Mouse (Mus musculus) kidney, adult 8-10 months (tissue): ENCODE measurements at regions not wholly inside any gene's neighbourhood (a gene's known extent, or its start where the extent isn't known, plus 50 kb on each side); places are given as distances from the start of the nearest gene placed in this dataset.

Source experiments
- DNase-seq, 2 experiments: peaks; one replicate each; pipeline ENCODE4 v3.0.0; 2022

DNA sequence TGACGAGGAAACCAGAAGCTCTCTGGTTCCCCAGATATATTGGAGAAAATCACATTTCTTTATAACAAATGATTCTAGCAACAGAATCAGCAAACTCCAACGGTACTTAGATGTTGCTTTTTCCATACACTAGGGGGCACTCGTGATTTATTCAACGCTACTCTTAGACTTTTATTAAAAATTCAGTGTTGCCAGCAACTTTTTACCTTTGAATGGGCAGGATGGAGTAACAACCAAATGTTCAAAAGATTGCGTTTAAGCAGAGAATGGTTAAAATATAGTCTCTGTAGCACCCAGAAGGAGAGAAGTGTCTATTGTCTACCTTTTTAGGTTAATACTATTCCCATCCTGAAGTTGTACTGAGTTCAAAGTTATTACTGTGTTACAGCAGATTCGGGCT is 715.4 kb upstream of the Cblb start:
- DNase-seq, result peak in 1 of 2 experiments; percentile 19

DNA sequence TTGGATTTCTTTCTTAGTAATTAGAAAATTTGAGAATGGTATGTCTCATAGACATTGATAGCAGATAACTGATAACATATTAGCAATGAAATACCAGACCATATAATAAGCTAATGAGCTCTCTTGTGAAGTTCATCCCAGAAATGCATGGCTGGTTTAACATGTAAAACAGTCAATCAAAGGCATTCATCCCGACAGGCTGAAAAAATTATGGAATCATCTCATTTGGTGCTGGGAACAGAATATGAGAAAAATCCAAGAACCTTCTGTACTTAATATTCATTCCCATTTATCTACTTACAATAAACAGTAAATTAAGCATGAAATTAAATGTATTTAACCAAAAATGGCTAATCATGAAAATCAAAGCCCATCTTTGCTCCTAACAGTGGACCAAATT is 698.8 kb upstream of the Cblb start:
- no peak for DNase-seq

GRCm38 (mm10) chr16:51334972-51335371 is 696.1 kb upstream of the Cblb start:
- DNase-seq, result no peak

DNA sequence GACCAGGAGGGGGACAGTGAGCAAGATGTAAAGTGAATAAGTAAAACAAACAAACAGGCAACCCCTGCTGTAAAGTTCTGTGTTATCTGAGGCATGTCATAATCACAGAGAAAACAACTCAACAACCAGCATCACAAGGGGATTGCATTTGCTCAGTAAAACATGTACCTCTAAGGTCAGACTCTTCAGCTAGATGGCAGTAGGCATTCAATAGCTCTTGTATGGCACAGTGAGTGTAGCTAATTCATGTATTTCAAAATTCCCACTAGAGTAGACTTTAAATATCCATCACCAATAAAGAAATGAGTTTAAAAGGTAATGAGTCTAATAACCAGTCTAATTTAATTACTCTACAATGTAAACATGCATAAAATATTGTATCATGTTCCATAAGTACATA is 683.9 kb upstream of the Cblb start:
- DNase-seq, result no peak

DNA sequence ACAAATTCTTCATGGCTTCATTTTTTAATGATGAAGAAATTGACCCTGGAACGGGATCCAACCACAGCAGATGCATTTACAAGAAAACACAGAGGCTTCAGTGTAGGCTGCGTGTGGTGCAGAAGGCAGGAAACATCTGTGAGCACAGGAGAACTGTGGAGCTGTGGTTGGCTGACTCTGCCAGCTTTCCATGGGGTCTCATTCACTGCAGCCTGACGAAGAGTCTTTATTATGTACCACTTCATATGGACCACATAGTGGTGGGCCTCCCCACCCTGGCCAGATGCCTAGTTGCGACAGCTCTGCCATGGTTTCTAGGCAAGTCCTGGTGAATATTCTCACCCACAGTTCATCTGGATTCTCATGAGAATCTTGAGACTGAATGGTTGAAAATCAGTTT is 678.9 kb upstream of the Cblb start:
- no peak for DNase-seq

- DNase-seq, result no peak
Observed at GRCm38 (mm10) chr16:51353791-51354190, 677.2 kb upstream of the Cblb start.

DNA sequence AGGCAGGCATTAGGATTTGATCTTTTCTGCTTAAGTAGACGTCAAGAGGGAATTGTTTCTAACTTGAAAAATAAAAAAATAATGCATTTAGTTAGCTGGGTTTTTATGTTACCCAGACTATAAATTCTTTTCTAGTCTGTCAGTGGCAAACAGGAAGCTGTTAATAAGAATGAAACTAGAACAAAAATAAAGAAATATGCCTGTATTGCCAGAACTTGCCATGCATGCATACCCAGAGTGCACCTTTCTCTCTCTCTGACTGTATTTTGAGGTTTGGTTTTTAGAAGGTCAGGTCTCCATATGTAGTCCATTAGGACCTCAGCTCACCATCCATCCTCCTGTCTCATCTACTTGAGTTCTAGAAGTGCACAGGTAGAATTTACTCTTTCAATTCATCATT is 661.0 kb upstream of the Cblb start:
- no peak for DNase-seq

DNA sequence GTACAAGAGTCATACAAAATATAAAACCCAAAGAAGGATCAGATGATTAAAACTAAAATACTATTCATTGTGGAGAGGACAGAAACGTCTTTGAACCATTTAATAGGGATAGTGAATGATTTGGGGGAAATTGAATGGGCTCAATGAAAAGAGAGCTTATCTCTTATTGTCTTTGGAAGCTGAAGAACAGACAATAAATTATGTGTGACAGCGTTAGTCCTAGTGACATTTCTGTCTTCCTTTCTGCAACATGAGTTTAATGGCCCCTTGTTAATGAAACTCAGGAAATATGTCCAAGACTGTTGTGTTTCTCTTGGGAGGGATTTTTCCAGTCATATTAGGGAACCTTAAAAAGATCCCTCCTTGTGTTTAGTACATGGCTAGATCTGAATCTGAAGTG is 644.6 kb upstream of the Cblb start:
- DNase-seq, result no peak

DNA sequence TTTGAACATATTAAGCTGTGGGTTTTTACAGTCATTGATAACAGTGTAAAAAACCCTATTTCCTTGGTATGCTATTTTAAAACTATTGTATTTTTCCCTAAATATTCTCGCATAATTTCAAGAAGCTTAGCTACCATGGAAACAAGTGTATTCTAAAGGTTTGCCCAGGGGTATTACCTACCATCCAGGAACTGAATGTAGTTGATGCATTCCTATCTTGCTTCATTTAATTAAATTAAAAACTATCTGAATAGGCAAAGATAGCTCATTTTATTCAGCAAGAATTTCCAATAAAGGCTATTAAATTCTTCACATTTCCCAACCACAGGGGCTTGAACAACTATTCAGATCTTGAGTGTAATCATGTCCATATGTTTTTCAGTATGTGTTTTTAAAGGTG is 643.5 kb upstream of the Cblb start:
- no peak for DNase-seq

GRCm38 (mm10) chr16:51393871-51394270 is 637.2 kb upstream of the Cblb start:
- no peak for DNase-seq
